Mouse (Mus musculus): ENCODE results near the gene Mapk6.

GRCm38 (mm10) chr9:75424358-75425150 is 14.7 kb upstream of the Mapk6 start:
- no peak for TF ChIP-seq CTCF (IDR thresholded peaks at IDR 0.05)
- TF ChIP-seq EP300 (IDR thresholded peaks at IDR 0.05): peak; percentile 64
